Mouse (Mus musculus): ENCODE results near the gene Ccdc175. TPM values are rescaled to one million over a fixed set of nuclear protein-coding genes. Genes with fewer than 3 reads are reported as not detected.

Gene Ccdc175
- total RNA-seq (2022) = not detected

- DNase-seq (ENCODE audit: low spot score in 2 of 2) = no peak
These were observed at the start of gene Ccdc175 for GRCm38 (mm10) chr12:72184929-72185328. Ccdc175 (minus strand) TSS chr12:72185029.

- DNase-seq (ENCODE audit: low spot score in 2 of 2) = no peak
These were observed 49.3 kb upstream of the Ccdc175 start for GRCm38 (mm10) chr12:72234151-72234550.

GRCm38 (mm10) chr12:72232826-72233790 is 48.3 kb upstream of the Ccdc175 start:
- DNase-seq (ENCODE audit: low spot score in 2 of 2) = no peak

- DNase-seq (ENCODE audit: low spot score in 2 of 2) = no peak
These were observed 47.3 kb upstream of the Ccdc175 start for GRCm38 (mm10) chr12:72232176-72232575.

- DNase-seq (ENCODE audit: low spot score in 2 of 2) = no peak
These were observed 44.8 kb upstream of the Ccdc175 start for GRCm38 (mm10) chr12:72229451-72230196.

GRCm38 (mm10) chr12:72227731-72228130 is 42.9 kb upstream of the Ccdc175 start:
- no peak for DNase-seq (ENCODE audit: low spot score in 2 of 2)

GRCm38 (mm10) chr12:72225371-72225770 is 40.5 kb upstream of the Ccdc175 start:
- no peak for DNase-seq (ENCODE audit: low spot score in 2 of 2)

GRCm38 (mm10) chr12:72223557-72224102 is 38.8 kb upstream of the Ccdc175 start:
- DNase-seq (ENCODE audit: low spot score in 2 of 2) = no peak

GRCm38 (mm10) chr12:72213554-72213953 is 28.7 kb upstream of the Ccdc175 start:
- no peak for DNase-seq (ENCODE audit: low spot score in 2 of 2)

- DNase-seq (ENCODE audit: low spot score in 2 of 2) = no peak
These were observed 16.0 kb upstream of the Ccdc175 start for GRCm38 (mm10) chr12:72200828-72201227.

- no peak for DNase-seq (ENCODE audit: low spot score in 2 of 2)
These were observed 13.2 kb upstream of the Ccdc175 start for GRCm38 (mm10) chr12:72197925-72198486.

- DNase-seq (ENCODE audit: low spot score in 2 of 2) = no peak
These were observed 12.6 kb upstream of the Ccdc175 start for GRCm38 (mm10) chr12:72197434-72197833.

GRCm38 (mm10) chr12:72179561-72179960 is 5.3 kb downstream of the Ccdc175 start:
- peak in 1 of 2 experiments; percentile 32 for DNase-seq (ENCODE audit: low spot score in 2 of 2)

GRCm38 (mm10) chr12:72178322-72178721 is 6.5 kb downstream of the Ccdc175 start:
- no peak for DNase-seq (ENCODE audit: low spot score in 2 of 2)

- DNase-seq (ENCODE audit: low spot score in 2 of 2) = peak in 1 of 2 experiments; percentile 18
These were observed 26.4 kb downstream of the Ccdc175 start for GRCm38 (mm10) chr12:72158421-72158820.

- DNase-seq (ENCODE audit: low spot score in 2 of 2) = peak in 1 of 2 experiments; percentile 64
These were observed 34.0 kb downstream of the Ccdc175 start for GRCm38 (mm10) chr12:72150786-72151185.

GRCm38 (mm10) chr12:72129203-72129602 is 55.6 kb downstream of the Ccdc175 start:
- no peak for DNase-seq (ENCODE audit: low spot score in 2 of 2)

GRCm38 (mm10) chr12:72115686-72116345 is 69.0 kb downstream of the Ccdc175 start:
- DNase-seq (ENCODE audit: low spot score in 2 of 2) = no peak

GRCm38 (mm10) chr12:72115126-72115525 is 69.7 kb downstream of the Ccdc175 start:
- no peak for DNase-seq (ENCODE audit: low spot score in 2 of 2)

GRCm38 (mm10) chr12:72104525-72105281 is 80.1 kb downstream of the Ccdc175 start:
- peak; percentile 38 to 42 for DNase-seq (ENCODE audit: low spot score in 2 of 2)

Data from left cerebral cortex, adult 8-10 months (tissue).